10 mouse cellular contexts compared by ENCODE assay signal in genomic region chr17:24538950-24539349, GRCm38 (mm10). TPM values are rescaled to one million over a fixed set of nuclear protein-coding genes. Genes with fewer than 3 reads are reported as not detected.
DNase-seq lines count a peak whose midpoint lies in the region; ATAC-seq and TF ChIP-seq lines count a peak whose summit lies in the region.
"Had no signal": no experiment of that assay in that cellular context is flagged by ENCODE, and none has a peak within 500 bp of the region (broad histone marks: within the 10 kb centered on the region; RNA-seq: fewer than 3 reads in every experiment).

No protein-coding gene starts in this region.

- peaks cover 6% of the 10 kb centered on the region for H3K4me1 ChIP-seq in forebrain, postnatal 0 days (ENCODE audit: insufficient read depth)

- DNase-seq in cerebellum, adult 18-20 months = peak; percentile 60 to 65
- no peak for DNase-seq in cerebellum, adult 9-11 months
- no peak for DNase-seq in left cerebral cortex, adult 2 months (ENCODE audit: extremely low spot score in 1 of 2, low spot score in 2 of 2)
- no peak for DNase-seq in left cerebral cortex, adult 8-10 months (ENCODE audit: low spot score in 2 of 2)
- peak; percentile 80 for DNase-seq in NIH3T3 (ENCODE audit: low read depth)
- peak; percentile 55 for DNase-seq in forebrain, postnatal 0 days
- DNase-seq in lung, postnatal 25 days (ENCODE audit: low spot score) = peak; percentile 47
- no peak for DNase-seq in ovary, adult 18-20 months (ENCODE audit: low spot score)

- H3K9me3 ChIP-seq in forebrain, postnatal 0 days (ENCODE audit: low read length) = no peaks in the 10 kb centered on the region
- H3K9me3 ChIP-seq: G1E; limb, embryonic 15.5 days had no signal

- H3K4me3 ChIP-seq in left cerebral cortex, adult 2 months = no peak overlapping the region
- H3K4me3 ChIP-seq in forebrain, postnatal 0 days (ENCODE audit: low read depth, low read length) = no peak overlapping the region
- H3K4me3 ChIP-seq: limb, embryonic 15.5 days had no signal

- WGBS in forebrain, postnatal 0 days = 69% methylated on average over 8 of the region's 8 CpGs

- TF ChIP-seq CTCF in left cerebral cortex, adult 2 months (IDR thresholded peaks at IDR 0.05) = peak; percentile 69
- peak; percentile 65 for TF ChIP-seq CTCF in forebrain, postnatal 0 days (IDR thresholded peaks at IDR 0.05; ENCODE audit: low read depth)

- H3K4me2 ChIP-seq in forebrain, postnatal 0 days (ENCODE audit: low read depth) = no peak overlapping the region
- H3K4me2 ChIP-seq: limb, embryonic 15.5 days had no signal

- intact Hi-C loops in left cerebral cortex, adult 2 months (cut with DNase I) = no loop called here

- H3K27ac ChIP-seq in left cerebral cortex, adult 2 months = no peak overlapping the region
- no peak overlapping the region for H3K27ac ChIP-seq in forebrain, postnatal 0 days (ENCODE audit: low read depth, low read length)

- H3K9ac ChIP-seq in forebrain, postnatal 0 days = no peak overlapping the region
- H3K9ac ChIP-seq: limb, embryonic 15.5 days had no signal

- H3K27me3 ChIP-seq in forebrain, postnatal 0 days (ENCODE audit: insufficient read depth, low read length) = no peaks in the 10 kb centered on the region
- H3K27me3 ChIP-seq: limb, embryonic 15.5 days had no signal

- no peaks in the 10 kb centered on the region for H3K36me3 ChIP-seq in forebrain, postnatal 0 days (ENCODE audit: insufficient read depth)
- H3K36me3 ChIP-seq: G1E; limb, embryonic 15.5 days had no signal

- ATAC-seq in forebrain, postnatal 0 days = no peak

RNA-seq across cellular contexts. Expression of gene Rab26, which starts 4.9 kb away (rescaled TPM):
- total RNA-seq in left cerebral cortex, adult 2 months (2021) = 10 to 100 TPM; 53.6 to 54.1 TPM
- total RNA-seq in left cerebral cortex, adult 8-10 months (2022) = 10 to 100 TPM; 41.3 to 54.4 (median 48.4) TPM
- 5.0 and 7.1 TPM in 2 replicates for total RNA-seq in forebrain, postnatal 0 days (2014; rRNA removed)
- polyA plus RNA-seq in forebrain, postnatal 0 days (2015; fragmentation: Nextera tagmentation; extraction: Ambion mirVana) = 10.1 and 12.4 TPM in 2 replicates

RNA-seq across cellular contexts. Expression of gene Pkd1, which starts 10.7 kb away (rescaled TPM):
- total RNA-seq in left cerebral cortex, adult 2 months (2021) = 10 to 100 TPM; 89.1 to 97.5 TPM
- 10 to 100 TPM; 67.7 to 81.1 (median 77.3) TPM for total RNA-seq in left cerebral cortex, adult 8-10 months (2022)
- 48.9 and 58.8 TPM in 2 replicates for total RNA-seq in forebrain, postnatal 0 days (2014; rRNA removed)
- polyA plus RNA-seq in forebrain, postnatal 0 days (2015; fragmentation: Nextera tagmentation; extraction: Ambion mirVana) = 4.9 and 8.9 TPM in 2 replicates

RNA-seq across cellular contexts. Expression of gene Traf7, which starts 11.2 kb away (rescaled TPM):
- 10 to 100 TPM; 81.3 to 85.3 TPM for total RNA-seq in left cerebral cortex, adult 2 months (2021)
- 10 to 100 TPM; 78.0 to 85.3 (median 83.4) TPM for total RNA-seq in left cerebral cortex, adult 8-10 months (2022)
- total RNA-seq in forebrain, postnatal 0 days (2014; rRNA removed) = 145 and 168 TPM in 2 replicates
- 81.4 and 82.0 TPM in 2 replicates for polyA plus RNA-seq in forebrain, postnatal 0 days (2015; fragmentation: Nextera tagmentation; extraction: Ambion mirVana)

RNA-seq across cellular contexts. Expression of gene Caskin1, which starts 50.5 kb away (rescaled TPM):
- 100 to 1,000 TPM; 134 to 144 TPM for total RNA-seq in left cerebral cortex, adult 2 months (2021)
- 100 to 1,000 TPM; 119 to 135 (median 127) TPM for total RNA-seq in left cerebral cortex, adult 8-10 months (2022)
- total RNA-seq in forebrain, postnatal 0 days (2014; rRNA removed) = 90.0 and 113 TPM in 2 replicates
- 14.9 and 25.3 TPM in 2 replicates for polyA plus RNA-seq in forebrain, postnatal 0 days (2015; fragmentation: Nextera tagmentation; extraction: Ambion mirVana)
- polyA plus RNA-seq: G1E had no signal

Comparison
In these comparisons a context has a peak if more than half of its experiments do, and no peak if none do; other contexts are left out.
1. DNase-seq: peak in cerebellum, adult 18-20 months (2 of 2), NIH3T3 (single experiment), forebrain, postnatal 0 days (single experiment) and lung, postnatal 25 days (single experiment); none in cerebellum, adult 9-11 months (single experiment), left cerebral cortex, adult 2 months (0 of 2), left cerebral cortex, adult 8-10 months (0 of 2) and ovary, adult 18-20 months (single experiment).